Mouse (Mus musculus) heart, embryonic 12.5 days (tissue): ENCODE results near the gene Ctnnd1. TPM values are rescaled to one million over a fixed set of nuclear protein-coding genes. Genes with fewer than 3 reads are reported as not detected.

Source experiments
- ATAC-seq: fragments of 200-750 bp; cut with Nextera tagmentation; 2 replicates; pipeline ENCODE4 v1.8.0; 2017; ENCODE audit warnings: moderate TSS enrichment, moderate library complexity; ENCODE audit not compliant: insufficient number of reproducible peaks, low FRiP score
- H3K27ac ChIP-seq: fragments of 300-500 bp; sonication (generic); 2 replicates; pipeline ENCODE4 v1.5.1; 2016; ENCODE audit warnings: mild to moderate bottlenecking, moderate library complexity; ENCODE audit not compliant: poor library complexity, severe bottlenecking
- H3K27me3 ChIP-seq: fragments of 300-500 bp; sonication (generic); replicated peaks from 2 replicates; pipeline ENCODE4 v1.6.1; 2016; ENCODE audit warnings: mild to moderate bottlenecking, moderate library complexity
- H3K36me3 ChIP-seq: fragments of 300-500 bp; sonication (generic); 2 replicates; pipeline ENCODE4 v1.6.1; 2016; ENCODE audit warnings: mild to moderate bottlenecking, moderate library complexity
- H3K4me1 ChIP-seq: fragments of 300-500 bp; sonication (generic); replicated peaks from 2 replicates; pipeline ENCODE4 v1.6.1; 2016; ENCODE audit warnings: mild to moderate bottlenecking
- H3K4me2 ChIP-seq: fragments of 300-500 bp; sonication (generic); 2 replicates; pipeline ENCODE4 v1.6.1; 2016; ENCODE audit warnings: mild to moderate bottlenecking, moderate library complexity
- H3K4me3 ChIP-seq: fragments of 300-500 bp; sonication (generic); 2 replicates; pipeline ENCODE4 v1.5.1; 2016; ENCODE audit warnings: mild to moderate bottlenecking
- H3K9ac ChIP-seq: fragments of 300-500 bp; sonication (generic); 2 replicates; pipeline ENCODE4 v1.6.1; 2016; ENCODE audit warnings: mild to moderate bottlenecking, moderate library complexity
- H3K9me3 ChIP-seq: fragments of 300-500 bp; sonication (generic); replicated peaks from 2 replicates; pipeline ENCODE4 v1.6.1; 2016; ENCODE audit warnings: mild to moderate bottlenecking, moderate library complexity
- WGBS: fragments of 180-500 bp; shearing (Covaris S2); methylation state at CpG from one replicate; pipeline ENCODE4 v1.1.7; 2016; 5-methylcytosine and 5-hydroxymethylcytosine counted together
- polyA plus RNA-seq: library from polyadenylated mRNA; unstranded; fragments of >200 nt; fragmentation: Nextera tagmentation; extraction: Ambion mirVana; gene quantifications from 2 replicates; pipeline ENCODE4 v1.2.1, GENCODE M21; 2016

Ctnnd1 gene
- polyA plus RNA-seq, 1 experiment from 2014 or later: 105 TPM

- peak overlapping the region; percentile 79 for H3K27ac ChIP-seq
- H3K27me3 ChIP-seq: no peaks in the 10 kb centered on the region
- no peak overlapping the region for H3K4me3 ChIP-seq
- H3K4me2 ChIP-seq: peak overlapping the region; percentile 19; the same call in 1 of the 2 replicates
- H3K9ac ChIP-seq: peak overlapping the region; percentile 31; the same call in 1 of the 2 replicates
- peaks cover 50% of the 10 kb centered on the region for H3K4me1 ChIP-seq
- WGBS: 24% methylated on average over 3 of the region's 3 CpGs
- 0 out of 2 replicates have a peak, but pooled peaks have one; percentile 39 for ATAC-seq
- no peaks in the 10 kb centered on the region for H3K9me3 ChIP-seq
- H3K36me3 ChIP-seq: peaks cover 34% of the 10 kb centered on the region
Measured at GRCm38 (mm10) chr2:84627036-84627435, 23.5 kb downstream of the Ctnnd1 start.

GRCm38 (mm10) chr2:84626366-84626975 lies 24.1 kb downstream of the Ctnnd1 start:
- peak overlapping the region; percentile 79 for H3K27ac ChIP-seq
- no peak overlapping the region for H3K4me3 ChIP-seq
- 61% methylated on average over 7 of the region's 7 CpGs for WGBS
- H3K36me3 ChIP-seq: peaks cover 36% of the 10 kb centered on the region
- peaks cover 45% of the 10 kb centered on the region for H3K4me1 ChIP-seq
- no peaks in the 10 kb centered on the region for H3K27me3 ChIP-seq
- H3K9me3 ChIP-seq: no peaks in the 10 kb centered on the region
- peak overlapping the region; percentile 29 for H3K4me2 ChIP-seq
- H3K9ac ChIP-seq: 0 out of 2 replicates have a peak overlapping the region, but pooled peaks have one; percentile 31
- ATAC-seq: no peak

GRCm38 (mm10) chr2:84624201-84624600 lies 26.4 kb downstream of the Ctnnd1 start:
- Histone ChIP-seq H3K9ac (no peak overlapping the region), H3K27ac (peak overlapping the region; percentile 35; the same call in 1 of the 2 replicates), H3K36me3 (peaks cover 53% of the 10 kb centered on the region), H3K4me1 (peaks cover 51% of the 10 kb centered on the region), H3K9me3 (no peaks in the 10 kb centered on the region), H3K4me3 (no peak overlapping the region), H3K27me3 (no peaks in the 10 kb centered on the region), H3K4me2 (no peak overlapping the region)
- ATAC-seq: no peak
- 90% methylated on average over 17 of the region's 17 CpGs for WGBS

GRCm38 (mm10) chr2:84623428-84624119 lies 27.0 kb downstream of the Ctnnd1 start:
- no peaks in the 10 kb centered on the region for H3K27me3 ChIP-seq
- H3K9ac ChIP-seq: no peak overlapping the region
- H3K4me1 ChIP-seq: peaks cover 57% of the 10 kb centered on the region
- no peak for ATAC-seq
- H3K9me3 ChIP-seq: no peaks in the 10 kb centered on the region
- H3K27ac ChIP-seq: 0 out of 2 replicates have a peak overlapping the region, but pooled peaks have one; percentile 35
- 79% methylated on average over 3 of the region's 3 CpGs for WGBS
- no peak overlapping the region for H3K4me2 ChIP-seq
- peaks cover 54% of the 10 kb centered on the region for H3K36me3 ChIP-seq
- H3K4me3 ChIP-seq: no peak overlapping the region

GRCm38 (mm10) chr2:84622668-84623067 lies 27.9 kb downstream of the Ctnnd1 start:
- Histone ChIP-seq H3K9ac (no peak overlapping the region), H3K9me3 (no peaks in the 10 kb centered on the region), H3K27me3 (no peaks in the 10 kb centered on the region), H3K36me3 (peaks cover 55% of the 10 kb centered on the region), H3K27ac (peak overlapping the region; percentile 12; the same call in 1 of the 2 replicates), H3K4me3 (no peak overlapping the region), H3K4me2 (no peak overlapping the region), H3K4me1 (peaks cover 52% of the 10 kb centered on the region)
- ATAC-seq: no peak
- WGBS: 75% methylated on average over 2 of the region's 2 CpGs

GRCm38 (mm10) chr2:84619646-84620340 lies 30.8 kb downstream of the Ctnnd1 start:
- Histone ChIP-seq H3K4me2 (no peak overlapping the region), H3K9me3 (no peaks in the 10 kb centered on the region), H3K27ac (peak overlapping the region; percentile 47; the same call in 1 of the 2 replicates), H3K4me3 (no peak overlapping the region), H3K9ac (0 out of 2 replicates have a peak overlapping the region, but pooled peaks have one; percentile 38), H3K27me3 (no peaks in the 10 kb centered on the region), H3K4me1 (peaks cover 35% of the 10 kb centered on the region), H3K36me3 (peaks cover 78% of the 10 kb centered on the region)
- no peak for ATAC-seq
- 91% methylated on average over 21 of the region's 21 CpGs for WGBS

- peak overlapping the region; percentile 68 for H3K27ac ChIP-seq
- ATAC-seq: no peak
- peaks cover 80% of the 10 kb centered on the region for H3K36me3 ChIP-seq
- H3K4me3 ChIP-seq: no peak overlapping the region
- WGBS: 36% methylated on average over 2 of the region's 2 CpGs
- no peak overlapping the region for H3K9ac ChIP-seq
- H3K27me3 ChIP-seq: no peaks in the 10 kb centered on the region
- peaks cover 27% of the 10 kb centered on the region for H3K4me1 ChIP-seq
- H3K9me3 ChIP-seq: no peaks in the 10 kb centered on the region
- no peak overlapping the region for H3K4me2 ChIP-seq
Measured at GRCm38 (mm10) chr2:84618914-84619313, 31.7 kb downstream of the Ctnnd1 start.

GRCm38 (mm10) chr2:84617637-84618515 lies 32.7 kb downstream of the Ctnnd1 start:
- Histone ChIP-seq H3K4me2 (no peak overlapping the region), H3K4me1 (peaks cover 19% of the 10 kb centered on the region), H3K4me3 (no peak overlapping the region), H3K36me3 (peaks cover 83% of the 10 kb centered on the region), H3K27ac (no peak overlapping the region), H3K9ac (no peak overlapping the region), H3K27me3 (no peaks in the 10 kb centered on the region), H3K9me3 (no peaks in the 10 kb centered on the region)
- ATAC-seq: peak; percentile 60; the same call in 1 of the 2 replicates
- WGBS: 66% methylated on average over 3 of the region's 3 CpGs

- 86% methylated on average over 6 of the region's 6 CpGs for WGBS
- Histone ChIP-seq H3K27me3 (no peaks in the 10 kb centered on the region), H3K4me3 (no peak overlapping the region), H3K4me1 (no peaks in the 10 kb centered on the region), H3K9ac (no peak overlapping the region), H3K9me3 (no peaks in the 10 kb centered on the region), H3K27ac (no peak overlapping the region), H3K36me3 (peaks cover 89% of the 10 kb centered on the region), H3K4me2 (no peak overlapping the region)
- no peak for ATAC-seq
Measured at GRCm38 (mm10) chr2:84612764-84613163, 37.8 kb downstream of the Ctnnd1 start.

GRCm38 (mm10) chr2:84607842-84608241 lies 42.7 kb downstream of the Ctnnd1 start:
- no peaks in the 10 kb centered on the region for H3K9me3 ChIP-seq
- H3K27ac ChIP-seq: no peak overlapping the region
- H3K4me2 ChIP-seq: no peak overlapping the region
- no peak overlapping the region for H3K9ac ChIP-seq
- no peak overlapping the region for H3K4me3 ChIP-seq
- no peaks in the 10 kb centered on the region for H3K4me1 ChIP-seq
- 79% methylated on average over 1 of the region's 1 CpGs for WGBS
- peaks cover 84% of the 10 kb centered on the region for H3K36me3 ChIP-seq
- no peak for ATAC-seq
- H3K27me3 ChIP-seq: no peaks in the 10 kb centered on the region
